Mouse (Mus musculus) left cerebral cortex, adult 8-10 months (tissue): Measurements from ENCODE around the gene Cep104. TPM values are rescaled to one million over a fixed set of nuclear protein-coding genes. Genes with fewer than 3 reads are reported as not detected.

Experiments used
- DNase-seq, 2 experiments: peaks; one replicate each; pipeline ENCODE4 v3.0.0; 2022; ENCODE audit warnings: low spot score in 2 of 2
- total RNA-seq, 4 experiments: library from RNA; stranded (reverse); gene quantifications; 2 replicates each; pipeline ENCODE4 v1.2.4; 2022

The Cep104 gene
- total RNA-seq, 4 experiments from 2014 or later: 28.4 to 35.3 (median 32.8) TPM

GRCm38 (mm10) chr4:154042577-154042976, 67.6 kb downstream of the Cep104 start, which contains the start of gene Ccdc27:
Gene Ccdc27, minus strand, starts transcription at chr4:154042677.
- DNase-seq: no peak

- no peak for DNase-seq
Measured at GRCm38 (mm10) chr4:154045837-154046236, 70.8 kb downstream of the Cep104 start.

- peak in 1 of 2 experiments; percentile 33 for DNase-seq
Measured at GRCm38 (mm10) chr4:154051401-154051800, 76.4 kb downstream of the Cep104 start.

GRCm38 (mm10) chr4:154053065-154053464, 78.1 kb downstream of the Cep104 start:
- DNase-seq: no peak

- DNase-seq: no peak
Measured at GRCm38 (mm10) chr4:154055482-154055881, 80.5 kb downstream of the Cep104 start.

- no peak for DNase-seq
Measured at GRCm38 (mm10) chr4:154056046-154056445, 81.1 kb downstream of the Cep104 start.

GRCm38 (mm10) chr4:154056661-154057060, 81.7 kb downstream of the Cep104 start:
- DNase-seq: no peak

GRCm38 (mm10) chr4:154057696-154058095, 82.7 kb downstream of the Cep104 start:
- no peak for DNase-seq

Other genes with a start within 250 kb of the Cep104 start
- 10 to 100 TPM; 22.8 to 30.7 (median 24.1) TPM for gene A430005L14Rik, start 18.0 kb upstream of the Cep104 start, total RNA-seq
- gene Dffb, start 68 bp upstream of the Cep104 start, total RNA-seq: 10 to 100 TPM in 3 of 4 experiments, 1 to 10 TPM in 1; 9.4 to 14.0 (median 11.4) TPM
- 10 to 100 TPM; 55.0 to 72.7 (median 62.6) TPM for gene Lrrc47, start 36.5 kb downstream of the Cep104 start, total RNA-seq
- 10 to 100 TPM; 11.7 to 21.4 (median 16.5) TPM for gene Smim1, start 51.0 kb downstream of the Cep104 start, total RNA-seq
- gene Ccdc27, start 67.5 kb downstream of the Cep104 start, total RNA-seq: under 1 TPM in 1 of 4 experiments, not detected in 3; 0.17 TPM
- gene Trp73, start 165.0 kb downstream of the Cep104 start, total RNA-seq: under 1 TPM; 0.51 to 0.83 (median 0.64) TPM
- 10 to 100 TPM; 27.0 to 36.1 (median 31.0) TPM for gene Wrap73, start 167.2 kb downstream of the Cep104 start, total RNA-seq
- gene Tprgl, start 185.5 kb downstream of the Cep104 start, total RNA-seq: 100 to 1,000 TPM; 167 to 191 (median 180) TPM
- gene Megf6, start 195.5 kb downstream of the Cep104 start, total RNA-seq: 1 to 10 TPM; 6.2 to 7.9 (median 7.1) TPM